Mouse (Mus musculus) left cerebral cortex, postnatal 14 days (tissue): ENCODE results near the gene Lcn12. TPM values are rescaled to one million over a fixed set of nuclear protein-coding genes. Genes with fewer than 3 reads are reported as not detected.

Experiments
- DNase-seq, 2 experiments: peaks; one replicate each; pipeline ENCODE4 v3.0.0; 2021 to 2022; ENCODE audit warnings: low spot score in 2 of 2, mixed read lengths in 1 of 2
- intact Hi-C: fragments of 180-260 bp; cut with DNase I; formaldehyde crosslinking; loops from one replicate; pipeline ENCODE4 v1.15.1; 2025
- microRNA-seq, 2 experiments: library from miRNA; unstranded; fragments of <30 nt; microRNA quantifications; one replicate each; pipeline ENCODE4 v1.2.0; 2022
- total RNA-seq, 2 experiments: library from RNA; stranded (reverse); gene quantifications; 2 replicates each; pipeline ENCODE4 v1.2.3; 2021

The Lcn12 gene
- total RNA-seq, 2 experiments from 2014 or later, result not detected

DNA sequence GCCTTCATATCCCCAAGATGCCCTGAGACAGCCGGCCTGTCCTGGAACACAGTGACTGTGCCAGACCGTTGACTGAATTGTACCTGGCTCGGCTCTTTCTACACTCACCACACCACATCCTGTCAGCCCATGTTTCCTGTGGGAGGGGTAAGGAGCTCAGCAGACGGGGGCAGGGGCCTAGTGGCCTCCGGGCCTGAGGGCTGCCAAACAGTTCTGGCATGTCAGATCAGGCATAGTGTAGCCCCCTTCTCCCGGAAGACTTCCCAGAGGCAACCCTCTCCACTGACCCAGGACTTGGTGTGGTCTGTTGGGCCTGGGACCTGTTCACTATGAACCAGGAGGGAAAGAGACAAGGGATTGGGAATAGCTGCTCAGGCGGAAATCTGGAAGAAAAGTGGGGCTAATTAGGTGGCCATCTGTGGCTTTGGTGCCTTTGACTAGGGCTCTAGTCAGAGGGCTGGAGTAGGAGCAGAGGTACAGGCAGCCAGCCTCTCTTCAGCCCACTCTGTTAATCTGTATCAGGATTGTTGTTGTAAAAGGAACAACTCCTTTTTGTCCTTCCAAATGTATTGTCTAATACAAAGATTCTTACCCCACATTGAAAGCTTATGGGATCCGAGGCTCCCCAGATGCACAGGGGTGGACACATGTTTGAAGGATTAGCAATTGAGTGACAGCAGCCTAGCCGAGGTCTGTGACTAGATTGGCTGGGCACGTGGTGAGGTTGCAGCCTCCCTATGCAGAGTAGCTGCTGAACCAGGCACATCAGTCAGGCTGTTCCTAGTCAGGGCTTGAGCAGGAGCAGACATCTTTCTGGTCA, 27.7 kb downstream of the Lcn12 start:
- no peak for DNase-seq
- intact Hi-C loops, result no loop called here

DNA sequence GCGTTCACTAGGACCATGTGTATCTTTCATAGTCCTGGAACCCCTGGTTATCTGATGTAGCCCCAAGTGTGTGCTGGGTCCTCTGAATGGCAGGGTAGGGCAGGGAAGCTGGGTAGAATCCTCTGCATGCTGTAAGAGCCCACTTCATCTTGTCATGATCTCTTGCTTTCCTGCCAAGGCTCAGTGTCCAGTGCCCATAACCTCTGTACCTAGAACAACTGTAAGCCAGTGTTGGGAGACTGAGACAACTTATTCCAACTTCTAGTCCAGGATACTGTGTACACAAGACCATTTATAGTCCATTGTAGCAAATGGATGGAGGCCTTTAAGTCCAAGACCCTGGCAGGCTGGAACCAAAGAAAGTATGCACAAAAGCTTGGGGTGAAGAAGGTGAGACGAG, 28.5 kb downstream of the Lcn12 start:
- DNase-seq, result no peak
- intact Hi-C loops, result no loop called here

DNA sequence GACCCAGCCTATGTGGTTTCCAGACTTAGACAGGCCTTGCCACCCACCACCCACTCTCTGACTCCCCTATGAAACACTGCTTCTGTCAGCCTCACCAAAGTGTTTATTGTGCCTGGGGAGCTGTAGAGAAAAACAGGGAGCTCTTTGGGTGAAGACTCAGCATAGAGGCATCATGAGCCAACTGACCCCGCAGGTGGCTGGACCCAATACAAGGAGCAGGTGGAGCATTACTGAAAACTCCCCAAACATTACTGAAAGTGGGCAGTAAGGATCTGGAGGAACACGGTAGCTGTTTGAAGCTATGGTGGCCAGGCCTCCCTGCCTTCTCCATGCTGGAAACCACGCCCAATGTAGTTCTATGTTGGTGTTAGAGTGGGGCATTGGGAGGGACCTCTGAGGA, 30.1 kb downstream of the Lcn12 start:
- DNase-seq, result no peak
- intact Hi-C loops, result loop anchor here (5.0 kb wide), 1 partner anchor 34 kb away; no protein-coding TSS in a partner anchor

DNA sequence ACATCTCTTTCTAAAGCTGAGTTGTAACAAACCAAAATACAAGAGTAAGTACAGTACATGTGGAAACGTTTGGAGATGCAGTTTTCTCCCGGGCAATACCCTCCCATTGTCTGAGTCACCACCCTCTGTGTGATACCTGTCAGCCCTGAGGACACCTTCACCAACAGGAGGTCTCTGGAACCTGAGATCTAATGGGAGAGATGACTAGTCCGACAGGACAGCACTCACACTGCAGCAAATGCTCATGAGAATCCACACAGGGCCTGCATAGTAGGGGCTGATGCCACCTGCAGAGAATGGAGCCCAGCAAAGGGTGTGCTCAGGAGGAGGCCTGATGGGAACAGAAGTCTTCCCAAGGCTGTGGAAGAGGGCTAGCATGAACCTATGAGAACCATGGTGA, 32.3 kb downstream of the Lcn12 start:
- no peak for DNase-seq
- intact Hi-C loops, result loop anchor here (5.0 kb wide), 1 partner anchor 36 kb away; no protein-coding TSS in a partner anchor

DNA sequence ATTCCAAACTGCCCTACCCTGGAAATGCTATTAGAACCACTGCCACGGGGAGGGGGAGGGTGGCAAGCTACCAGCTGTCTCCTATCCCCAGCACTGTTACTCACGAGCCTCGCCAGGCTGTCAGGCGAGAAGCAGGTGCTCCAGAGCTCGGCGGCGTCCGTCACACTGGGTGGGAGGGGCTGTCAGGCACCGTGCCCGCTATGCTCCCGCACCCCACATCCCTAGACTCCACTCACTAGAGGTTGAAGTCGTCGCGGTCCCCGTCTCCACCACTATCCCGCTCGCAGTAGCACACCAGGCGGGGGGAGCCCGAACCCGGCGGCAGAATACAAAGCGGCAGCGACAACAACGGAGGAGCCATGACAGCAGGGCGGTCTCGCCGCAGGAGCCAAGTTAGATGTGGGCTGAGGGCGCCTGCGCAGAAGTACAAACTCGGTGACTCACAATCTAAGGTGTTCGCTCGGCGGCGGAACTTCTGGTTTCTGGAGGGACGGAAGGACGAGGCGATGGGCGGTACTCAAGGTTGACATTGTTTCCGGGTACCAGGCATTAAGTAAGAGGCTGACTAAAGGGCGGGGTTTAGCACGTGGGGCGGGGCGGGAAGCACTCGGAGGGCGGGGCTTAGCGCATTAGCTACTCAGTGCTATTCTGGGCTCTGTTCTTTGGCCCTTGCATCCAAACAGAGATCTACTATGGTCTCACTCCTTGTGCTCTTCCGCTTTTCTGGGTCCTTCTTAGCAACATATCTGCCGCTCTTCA, 33.0 kb downstream of the Lcn12 start, which contains the start of gene Paxx:
Paxx (minus strand) TSS at position 544 of the 759 bp plus-strand sequence.
- intact Hi-C loops, result loop anchor here (5.0 kb wide), 1 partner anchor 37 kb away; no protein-coding TSS in a partner anchor
- DNase-seq, result peak; percentile 94 to 96

DNA sequence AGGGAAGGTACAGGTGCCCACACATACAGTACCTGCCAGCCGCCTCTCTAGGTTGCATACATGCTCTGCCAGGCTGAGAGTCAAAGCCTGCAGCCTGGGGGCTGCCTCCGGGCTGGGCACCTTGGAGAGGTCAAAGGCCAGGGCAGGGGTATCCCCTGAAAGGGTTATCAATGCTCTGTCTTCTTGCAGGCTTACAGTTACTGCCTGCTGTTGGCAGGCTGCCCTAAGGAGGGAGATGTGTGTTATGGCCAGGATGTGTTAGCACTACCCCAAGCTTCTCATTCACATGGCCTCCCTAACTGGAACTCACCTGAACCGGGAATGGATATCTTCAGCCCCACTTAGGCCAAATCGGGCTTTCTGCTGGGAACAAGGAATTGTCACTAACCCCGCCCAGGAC, 33.6 kb downstream of the Lcn12 start:
- intact Hi-C loops, result loop anchor here (5.0 kb wide), 1 partner anchor 37 kb away; no protein-coding TSS in a partner anchor
- peak in 1 of 2 experiments; percentile 52 for DNase-seq

DNA sequence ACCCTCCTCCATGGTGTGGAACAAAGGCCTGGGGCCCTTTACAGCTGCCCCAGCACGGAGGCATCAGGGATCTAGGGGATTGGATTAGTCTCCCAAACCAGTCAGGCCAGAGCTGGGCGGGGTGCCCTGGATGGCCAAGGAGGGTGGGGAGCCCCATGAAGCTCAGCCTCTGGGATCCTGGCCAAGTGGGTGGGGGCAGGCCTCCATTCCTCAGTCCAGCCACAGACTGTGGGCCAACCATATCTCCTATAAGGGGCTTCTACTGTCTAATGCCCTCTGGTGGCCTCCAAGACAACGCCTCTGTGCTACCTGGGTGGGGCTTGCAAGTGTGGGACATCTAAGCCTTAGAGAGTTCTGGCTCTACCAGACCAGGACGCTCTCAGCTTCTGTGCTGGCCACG, 34.8 kb downstream of the Lcn12 start:
- DNase-seq, result no peak
- intact Hi-C loops, result no loop called here

DNA sequence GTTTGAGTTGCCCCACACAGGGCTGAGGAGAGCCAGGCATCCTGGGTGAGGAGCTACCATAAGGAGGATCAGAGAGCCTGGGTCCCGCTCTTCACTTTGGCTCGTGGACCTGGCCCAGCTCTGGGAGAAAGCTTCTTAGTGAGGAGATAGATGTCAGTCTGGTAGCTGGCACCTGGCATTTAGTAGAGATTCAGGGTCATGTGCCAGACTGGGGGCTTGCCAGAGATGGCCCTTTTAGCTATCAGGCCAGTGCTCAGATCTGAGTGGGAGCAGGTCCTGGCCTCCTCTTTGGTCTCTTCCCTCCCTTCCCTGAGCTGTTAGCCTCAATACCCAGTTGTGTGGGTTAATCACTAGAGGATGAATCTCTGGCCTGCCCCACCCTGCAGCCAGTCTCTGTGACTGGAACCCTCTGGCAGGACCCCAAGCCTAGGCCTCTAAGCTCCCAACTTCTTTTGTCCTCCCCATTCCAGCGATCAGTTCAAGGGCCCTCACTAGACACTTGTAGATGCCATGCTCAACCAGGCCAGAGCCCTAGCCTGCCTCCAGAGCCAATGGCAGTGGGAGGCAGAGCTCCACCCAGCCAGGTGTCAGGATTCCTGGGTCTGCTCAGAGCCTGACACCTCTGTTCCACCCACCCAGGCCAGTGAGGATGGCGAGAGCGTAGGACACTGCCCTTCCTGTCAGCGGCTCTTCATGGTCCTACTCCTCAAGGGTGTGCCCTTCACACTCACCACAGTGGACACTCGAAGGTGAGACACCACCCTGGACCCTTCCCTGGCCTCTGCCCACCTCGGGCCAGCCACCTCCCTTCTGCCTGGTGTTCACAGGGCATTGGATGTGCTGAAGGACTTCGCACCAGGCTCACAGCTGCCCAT, 36.5 kb downstream of the Lcn12 start:
- DNase-seq, result no peak
- intact Hi-C loops, result no loop called here

DNA sequence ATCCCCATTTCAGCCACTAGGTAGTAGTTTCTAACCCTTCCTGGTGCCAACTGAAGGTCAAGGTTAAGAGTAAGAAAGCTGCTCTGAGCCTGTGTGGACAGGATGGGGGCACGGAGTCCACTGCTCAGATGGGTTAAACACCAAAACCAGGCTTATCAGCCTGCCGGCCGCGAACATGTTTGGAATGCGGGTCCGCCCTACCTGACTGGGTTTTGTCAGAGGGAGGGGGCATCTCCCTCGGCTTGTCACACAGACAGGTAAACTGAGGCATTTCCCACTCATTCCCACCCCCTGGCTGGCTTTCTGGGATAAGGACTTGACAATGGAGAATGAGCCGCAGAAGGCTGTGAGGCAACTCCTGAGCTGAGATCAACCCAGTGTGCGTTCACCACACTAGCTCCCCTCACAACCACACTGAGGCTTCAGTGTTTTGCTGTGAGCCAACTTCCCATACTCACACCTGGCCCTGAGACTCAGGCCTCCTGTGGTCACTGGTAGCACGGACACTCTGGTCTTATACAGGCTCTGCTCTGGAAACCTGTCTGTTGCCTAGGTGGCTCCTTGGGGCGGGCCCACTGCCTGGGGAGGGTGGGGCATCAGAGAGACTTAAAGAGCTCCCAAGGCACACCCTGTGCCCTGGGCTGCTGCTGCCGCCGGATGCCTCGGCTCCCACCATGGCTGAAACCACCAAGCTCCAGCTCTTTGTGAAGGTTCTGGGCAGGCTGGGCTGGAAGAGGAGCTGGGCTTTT, 37.3 kb downstream of the Lcn12 start, which contains the start of gene Clic3:
Clic3 (plus strand) TSS at position 634 of the 749 bp plus-strand sequence.
- no peak for DNase-seq
- intact Hi-C loops, result no loop called here

DNA sequence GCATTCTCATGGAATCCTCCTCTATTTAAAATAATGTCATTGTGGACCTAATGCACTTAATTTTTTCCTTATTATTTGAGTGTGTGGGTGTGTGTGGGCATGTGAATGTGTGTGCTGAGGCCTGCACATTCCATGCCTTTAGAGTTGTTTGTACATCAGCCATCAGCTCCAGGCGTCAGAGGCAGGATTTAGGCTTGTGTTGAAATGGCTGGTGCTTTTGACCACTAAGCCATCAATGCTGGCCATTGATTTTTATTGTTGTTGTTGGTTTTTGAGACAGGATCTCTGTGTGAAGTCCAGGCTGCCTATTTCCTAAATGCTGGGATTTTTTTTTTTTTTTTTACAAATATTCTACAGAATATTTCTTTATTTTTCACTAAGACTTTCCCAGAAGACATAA, 40.8 kb downstream of the Lcn12 start:
- no peak for DNase-seq
- intact Hi-C loops, result no loop called here

DNA sequence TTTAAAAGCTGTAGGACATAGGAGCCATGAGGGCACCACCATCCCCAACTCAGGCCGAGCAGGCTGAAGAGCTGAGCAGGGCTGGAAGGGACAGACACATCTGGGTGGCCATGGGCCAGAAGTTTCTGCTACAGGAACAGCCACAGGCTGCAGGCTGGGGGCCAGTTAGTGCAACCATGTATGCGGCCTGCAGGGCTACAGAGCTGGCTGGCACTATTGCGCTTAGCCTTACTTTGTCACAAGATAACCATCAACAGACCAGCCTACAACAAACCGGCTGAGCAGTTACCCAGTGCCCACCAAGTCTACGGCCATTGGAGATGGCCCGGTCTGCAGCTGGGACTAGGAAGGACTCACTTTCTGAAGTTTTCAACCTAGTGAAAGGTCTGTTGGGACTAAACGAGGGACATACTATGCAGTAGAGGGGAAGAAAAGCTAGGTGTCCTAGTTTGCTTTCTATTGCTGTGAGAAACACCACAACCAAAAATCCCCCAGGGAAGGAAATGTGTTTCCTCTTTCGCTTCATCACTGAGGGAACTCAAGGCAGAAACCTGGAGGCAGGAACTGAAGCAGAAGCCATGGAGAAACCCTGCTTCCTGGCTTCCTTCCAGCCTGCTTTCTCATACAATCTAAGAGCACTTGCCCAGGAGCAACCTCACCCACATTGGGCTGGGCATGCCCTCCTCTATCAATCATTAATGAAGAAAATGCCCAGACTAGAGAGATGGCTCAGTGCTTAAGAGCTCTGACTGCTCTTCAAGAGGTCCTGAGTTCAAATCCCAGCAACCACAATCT, 42.7 kb downstream of the Lcn12 start:
- DNase-seq, result no peak
- intact Hi-C loops, result no loop called here

DNA sequence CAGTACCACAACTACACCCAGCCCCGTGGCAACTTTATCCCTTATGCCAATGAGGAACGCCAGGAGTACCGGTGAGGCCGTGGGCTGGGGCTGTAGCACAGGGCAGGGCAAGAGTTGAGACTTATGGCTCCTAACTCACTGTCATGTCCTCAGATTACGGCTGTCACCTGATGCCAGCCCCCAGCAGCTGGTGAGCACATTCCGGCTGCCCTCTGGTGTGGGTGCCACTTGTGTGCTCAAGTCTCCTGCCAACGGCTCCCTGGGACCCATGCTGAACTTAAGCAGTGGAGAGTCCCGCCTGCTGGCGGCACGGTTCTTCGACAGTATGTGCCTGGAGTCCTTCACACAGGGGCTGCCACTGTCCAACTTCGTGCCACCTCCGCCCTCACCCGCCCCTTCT, 51.0 kb downstream of the Lcn12 start:
- no peak for DNase-seq
- intact Hi-C loops, result no loop called here

DNA sequence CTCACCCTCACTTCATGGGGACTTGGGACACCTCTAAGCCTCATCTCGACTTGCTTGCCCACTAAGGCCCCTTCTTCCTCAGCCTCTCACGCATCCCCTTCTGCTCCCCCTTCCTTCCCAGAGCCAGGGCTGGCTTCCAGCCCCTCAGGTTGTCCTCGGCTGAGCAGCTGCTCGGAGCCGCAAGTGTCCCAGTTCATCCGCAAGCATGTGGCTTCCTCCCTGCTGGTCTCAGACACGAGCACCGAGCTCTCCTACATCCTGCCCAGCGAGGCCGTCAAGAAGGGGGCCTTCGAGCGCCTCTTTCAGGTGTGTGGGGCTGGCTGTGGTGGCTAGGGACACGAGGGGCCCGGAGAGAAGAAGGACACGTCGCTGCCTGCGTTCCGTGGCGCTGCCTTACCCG, 52.6 kb downstream of the Lcn12 start:
- intact Hi-C loops, result no loop called here
- no peak for DNase-seq

Small RNA genes lying within 50 kb of the gene (microRNA-seq; reads per million reads assigned to microRNA genes)
- 6.1 to 6.6 reads per million in 2 experiments for gene Mir3087

Other genes starting within 250 kb of the Lcn12 start
- gene AL732309.1, start 247.0 kb downstream of the Lcn12 start, total RNA-seq, result 1 to 10 TPM; 2.3 to 2.8 TPM
- 10 to 100 TPM; 35.3 to 41.3 TPM for gene Tmem203, start 238.5 kb downstream of the Lcn12 start, total RNA-seq
- 10 to 100 TPM; 14.2 to 15.7 TPM for gene Tprn, start 231.3 kb downstream of the Lcn12 start, total RNA-seq
- gene Ssna1, start 221.5 kb downstream of the Lcn12 start, total RNA-seq, result 10 to 100 TPM; 70.9 to 72.1 TPM
- gene Anapc2, start 221.4 kb downstream of the Lcn12 start, total RNA-seq, result 10 to 100 TPM; 69.8 to 73.2 TPM
- not detected for gene Tmem210, start 205.8 kb downstream of the Lcn12 start, total RNA-seq
- not detected for gene Lrrc26, start 204.0 kb downstream of the Lcn12 start, total RNA-seq
- gene Grin1, start 174.7 kb downstream of the Lcn12 start, total RNA-seq, result 100 to 1,000 TPM; 477 to 493 TPM
- 10 to 100 TPM; 57.2 to 59.0 TPM for gene Man1b1, start 161.6 kb downstream of the Lcn12 start, total RNA-seq
- 10 to 100 TPM; 28.0 to 31.6 TPM for gene Dpp7, start 137.6 kb downstream of the Lcn12 start, total RNA-seq
- 10 to 100 TPM; 12.2 to 14.8 TPM for gene Uap1l1, start 128.2 kb downstream of the Lcn12 start, total RNA-seq
- 1 to 10 TPM; 6.2 to 7.0 TPM for gene Sapcd2, start 121.6 kb downstream of the Lcn12 start, total RNA-seq
- gene Entpd2, start 98.0 kb downstream of the Lcn12 start, total RNA-seq, result 10 to 100 TPM; 14.7 to 17.5 TPM
- gene Npdc1, start 94.6 kb downstream of the Lcn12 start, total RNA-seq, result 100 to 1,000 TPM; 366 to 370 TPM
- under 1 TPM; 0.26 to 0.27 TPM for gene Fut7, start 70.6 kb downstream of the Lcn12 start, total RNA-seq
- gene Abca2, start 65.2 kb downstream of the Lcn12 start, total RNA-seq, result 100 to 1,000 TPM; 137 to 152 TPM
- gene Clic3, start 37.1 kb downstream of the Lcn12 start, total RNA-seq, result 1 to 10 TPM in 1 of 2 experiments, under 1 TPM in 1; 0.59 to 1.2 TPM
- gene Paxx, start 32.8 kb downstream of the Lcn12 start, total RNA-seq, result 10 to 100 TPM; 64.1 to 66.3 TPM
- gene Ptgds, start 23.9 kb downstream of the Lcn12 start, total RNA-seq, result 1,000 to 10,000 TPM; 1,462 to 1,765 TPM
- 100 to 1,000 TPM; 141 to 142 TPM for gene Fbxw5, start 6.8 kb upstream of the Lcn12 start, total RNA-seq
- 1 to 10 TPM in 1 of 2 experiments, under 1 TPM in 1; 0.59 to 1.6 TPM for gene C8g, start 7.8 kb upstream of the Lcn12 start, total RNA-seq
- 1 to 10 TPM; 9.1 to 9.5 TPM for gene Traf2, start 53.0 kb upstream of the Lcn12 start, total RNA-seq
- 100 to 1,000 TPM; 190 to 202 TPM for gene Edf1, start 63.9 kb upstream of the Lcn12 start, total RNA-seq
- 1 to 10 TPM; 1.8 to 2.1 TPM for gene Mamdc4, start 80.9 kb upstream of the Lcn12 start, total RNA-seq
- gene Phpt1, start 81.3 kb upstream of the Lcn12 start, total RNA-seq, result 100 to 1,000 TPM in 1 of 2 experiments, 10 to 100 TPM in 1; 93.5 to 105 TPM
- 100 to 1,000 TPM; 123 to 129 TPM for gene Ajm1, start 87.8 kb upstream of the Lcn12 start, total RNA-seq
- gene Rabl6, start 114.6 kb upstream of the Lcn12 start, total RNA-seq, result 100 to 1,000 TPM; 117 to 118 TPM
- gene Ccdc183, start 123.8 kb upstream of the Lcn12 start, total RNA-seq, result not detected
- 10 to 100 TPM; 27.2 to 27.7 TPM for gene Tmem141, start 128.1 kb upstream of the Lcn12 start, total RNA-seq
- 1 to 10 TPM in 1 of 2 experiments, under 1 TPM in 1; 0.72 to 1.1 TPM for gene Fcna, start 134.1 kb upstream of the Lcn12 start, total RNA-seq
- not detected for gene Lcn8, start 159.2 kb upstream of the Lcn12 start, total RNA-seq
- not detected for gene Lcn5, start 164.0 kb upstream of the Lcn12 start, total RNA-seq
- gene Lcn6, start 182.9 kb upstream of the Lcn12 start, total RNA-seq, result not detected
- gene Lcn10, start 188.8 kb upstream of the Lcn12 start, total RNA-seq, result not detected
- not detected for gene Obp2a, start 206.1 kb upstream of the Lcn12 start, total RNA-seq
- 10 to 100 TPM; 85.8 to 98.2 TPM for gene Bmyc, start 212.8 kb upstream of the Lcn12 start, total RNA-seq
- gene Obp2b, start 243.1 kb upstream of the Lcn12 start, total RNA-seq, result not detected